Mouse (Mus musculus) activated CD4-positive, CD25-positive, alpha-beta regulatory T cell (primary cell): ENCODE data around the gene Rhox10. TPM values are rescaled to one million over a fixed set of nuclear protein-coding genes. Genes with fewer than 3 reads are reported as not detected.

Experiments used
- polyA plus RNA-seq, 2 experiments: library from polyadenylated mRNA; unstranded; fragments of 100-300 nt; shearing (Covaris generic); gene quantifications; one replicate each; pipeline ENCODE4 v1.2.1; 2017

The Rhox10 gene
- polyA plus RNA-seq, result not detected

GRCm38 (mm10) chrX:38066175-38066574, at the start of gene Rhox10:
Gene Rhox10 (plus strand): TSS chrX:38066475.

GRCm38 (mm10) chrX:38018597-38018996, 47.7 kb upstream of the Rhox10 start, which contains the start of gene Btg1-ps1:
Gene Btg1-ps1 (minus strand): TSS chrX:38018815.

GRCm38 (mm10) chrX:38043014-38043413, 23.3 kb upstream of the Rhox10 start, which contains the start of gene Btg1-ps2:
Gene Btg1-ps2 (minus strand): TSS chrX:38043114.

GRCm38 (mm10) chrX:38085041-38085440, 18.8 kb downstream of the Rhox10 start, which contains the start of gene Rhox11:
Gene Rhox11 (minus strand): TSS chrX:38085141.

GRCm38 (mm10) chrX:38110807-38111206, 44.5 kb downstream of the Rhox10 start, which contains the start of gene Rhox12:
Gene Rhox12 (minus strand): TSS chrX:38110907.

GRCm38 (mm10) chrX:38120982-38121381, 54.7 kb downstream of the Rhox10 start, which contains the start of gene Rhox13:
Gene Rhox13 (plus strand): TSS chrX:38121219.

Other genes with a start within 250 kb of the Rhox10 start
- gene Rhox6, start 239.6 kb upstream of the Rhox10 start, polyA plus RNA-seq, result not detected
- not detected for gene Rhox7a, start 234.8 kb upstream of the Rhox10 start, polyA plus RNA-seq
- under 1 TPM in 1 of 2 experiments, not detected in 1; 0.20 TPM for gene Rhox8, start 187.5 kb upstream of the Rhox10 start, polyA plus RNA-seq
- gene Rhox7b, start 169.2 kb upstream of the Rhox10 start, polyA plus RNA-seq, result not detected
- gene Rhox9, start 164.7 kb upstream of the Rhox10 start, polyA plus RNA-seq, result under 1 TPM in 1 of 2 experiments, not detected in 1; 0.27 TPM
- not detected for gene Btg1-ps1, start 47.7 kb upstream of the Rhox10 start, polyA plus RNA-seq
- gene Btg1-ps2, start 23.4 kb upstream of the Rhox10 start, polyA plus RNA-seq, result not detected
- not detected for gene Rhox11, start 18.7 kb downstream of the Rhox10 start, polyA plus RNA-seq
- gene Rhox12, start 44.4 kb downstream of the Rhox10 start, polyA plus RNA-seq, result under 1 TPM in 1 of 2 experiments, not detected in 1; 0.28 TPM
- not detected for gene Rhox13, start 54.7 kb downstream of the Rhox10 start, polyA plus RNA-seq
- 1 to 10 TPM; 1.3 to 1.9 TPM for gene Zbtb33, start 123.3 kb downstream of the Rhox10 start, polyA plus RNA-seq
- 1 to 10 TPM in 1 of 2 experiments, under 1 TPM in 1; 0.36 to 1.6 TPM for gene Tmem255a, start 186.0 kb downstream of the Rhox10 start, polyA plus RNA-seq
- not detected for gene Atp1b4, start 249.7 kb downstream of the Rhox10 start, polyA plus RNA-seq